Mouse (Mus musculus) lung, adult 2 months (tissue): Measurements from ENCODE around the gene Gpr33. TPM values are rescaled to one million over a fixed set of nuclear protein-coding genes. Genes with fewer than 3 reads are reported as not detected.
A peak's percentile ranks its signal among the peaks of the same experiment; 100 is the strongest.

Experiments
- DNase-seq: peaks from one replicate; pipeline ENCODE4 v3.0.0; 2022
- H3K4me1 ChIP-seq: fragments of 200-500 bp; 2 replicates; pipeline ENCODE4 v1.6.1; 2011; ENCODE audit warnings: low read length; ENCODE audit not compliant: control insufficient read depth, insufficient read depth
- H3K4me3 ChIP-seq: fragments of 200-500 bp; replicated peaks from 2 replicates; pipeline ENCODE3; 2011; ENCODE audit warnings: low read depth, mild to moderate bottlenecking, control low read depth, low read length; ENCODE audit errors: extremely low read depth
- CTCF ChIP-seq: fragments of 200-500 bp; IDR thresholded peaks from 2 replicates; pipeline ENCODE4 v1.5.1; 2011; ENCODE audit warnings: mild to moderate bottlenecking, low read length, control low read depth; ENCODE audit not compliant: insufficient read depth
- POLR2A ChIP-seq: fragments of 200-500 bp; IDR thresholded peaks from 2 replicates; pipeline ENCODE4 v1.6.1; 2011; ENCODE audit warnings: low read depth, mild to moderate bottlenecking, control low read depth, low read length, borderline replicate concordance; ENCODE audit errors: extremely low read depth
- WGBS: fragments of 180-500 bp; shearing (Covaris S2); methylation state at CpG from one replicate; pipeline ENCODE4 v1.1.7; 2018; 5-methylcytosine and 5-hydroxymethylcytosine counted together
- polyA plus RNA-seq: library from polyadenylated mRNA; depleted of rRNA; stranded (reverse); fragments of >200 nt; gene quantifications from 2 replicates; pipeline ENCODE4 v1.2.3, GENCODE M21; 2012; rRNA removed

Gpr33 gene
- polyA plus RNA-seq, result 0.40 and 0.62 TPM in 2 replicates

DNA sequence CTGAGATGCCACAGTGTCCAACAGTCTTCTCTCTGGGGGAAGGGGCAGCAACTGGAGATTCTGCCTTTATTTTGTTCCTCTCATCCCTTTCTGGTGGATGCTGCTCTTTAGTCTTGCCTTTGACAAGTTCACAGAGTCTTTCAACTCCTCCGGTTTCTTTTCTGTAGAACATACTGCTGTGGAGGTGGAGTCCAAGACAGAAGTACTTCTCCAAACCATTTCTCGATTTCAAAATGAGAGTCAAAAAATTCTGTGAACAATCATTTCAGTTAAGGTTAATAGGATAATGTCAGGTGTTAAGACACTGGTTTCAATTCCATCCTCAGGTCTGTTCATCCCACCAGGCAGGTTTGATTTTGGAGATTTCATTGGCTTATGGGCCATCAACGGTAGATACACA is at the start of gene Gpr33:
Gene Gpr33 (minus strand): TSS at position 101 of the 400 bp plus-strand sequence.
- DNase-seq, result no peak
- Histone ChIP-seq H3K4me1 (no peaks in the 10 kb centered on the region), H3K4me3 (no peak within 1 kb of the TSS)
- WGBS, result 88% methylated on average over 3 of the region's 3 CpGs
- no peak for TF ChIP-seq CTCF
- no peak for TF ChIP-seq POLR2A

DNA sequence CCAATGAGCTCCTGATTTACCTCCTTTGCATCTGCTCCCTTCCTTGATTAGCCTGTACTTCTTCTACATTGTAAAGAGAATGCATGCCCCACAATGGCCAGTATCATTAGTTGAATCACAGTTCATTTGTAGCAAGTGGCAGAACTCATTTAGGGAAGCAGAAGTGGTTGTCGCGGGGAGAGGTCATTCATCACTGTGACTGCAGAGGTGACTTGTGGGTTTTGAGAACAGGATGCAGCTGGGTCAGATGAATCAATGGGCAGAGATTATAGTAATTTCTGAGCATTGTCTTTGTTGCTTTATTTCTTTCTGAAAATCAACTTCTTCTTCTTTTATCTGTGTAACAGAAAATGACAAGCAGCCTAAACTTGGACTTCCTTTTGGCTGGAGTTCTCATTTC is 21.5 kb upstream of the Gpr33 start:
- 27% methylated on average over 2 of the region's 2 CpGs for WGBS
- Histone ChIP-seq H3K4me3 (no peak overlapping the region), H3K4me1 (no peaks in the 10 kb centered on the region)
- no peak for DNase-seq
- TF ChIP-seq CTCF, result no peak
- TF ChIP-seq POLR2A, result no peak

DNA sequence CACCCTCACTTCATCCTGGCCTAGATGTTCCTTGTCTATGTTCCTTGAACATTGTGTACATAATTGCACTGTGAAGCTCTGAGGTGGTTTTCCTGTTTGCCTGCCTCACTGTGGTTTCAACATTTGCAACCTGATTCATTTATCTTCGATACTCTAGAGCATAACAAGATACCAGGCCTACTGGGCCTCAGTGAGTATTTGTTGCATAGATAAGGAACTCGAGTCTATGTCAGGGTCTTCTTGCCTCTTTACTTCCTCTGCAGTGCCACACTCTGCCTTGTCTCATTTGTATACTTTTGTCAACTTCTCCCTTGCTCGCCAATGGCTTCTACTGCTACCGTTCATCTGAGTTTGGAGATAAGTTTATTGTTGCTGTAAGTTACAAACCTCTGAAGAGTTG is 18.5 kb upstream of the Gpr33 start:
- Histone ChIP-seq H3K4me1 (no peaks in the 10 kb centered on the region), H3K4me3 (no peak overlapping the region)
- TF ChIP-seq POLR2A, result no peak
- TF ChIP-seq CTCF, result no peak
- WGBS, result 60% methylated on average over 4 of the region's 4 CpGs
- no peak for DNase-seq

DNA sequence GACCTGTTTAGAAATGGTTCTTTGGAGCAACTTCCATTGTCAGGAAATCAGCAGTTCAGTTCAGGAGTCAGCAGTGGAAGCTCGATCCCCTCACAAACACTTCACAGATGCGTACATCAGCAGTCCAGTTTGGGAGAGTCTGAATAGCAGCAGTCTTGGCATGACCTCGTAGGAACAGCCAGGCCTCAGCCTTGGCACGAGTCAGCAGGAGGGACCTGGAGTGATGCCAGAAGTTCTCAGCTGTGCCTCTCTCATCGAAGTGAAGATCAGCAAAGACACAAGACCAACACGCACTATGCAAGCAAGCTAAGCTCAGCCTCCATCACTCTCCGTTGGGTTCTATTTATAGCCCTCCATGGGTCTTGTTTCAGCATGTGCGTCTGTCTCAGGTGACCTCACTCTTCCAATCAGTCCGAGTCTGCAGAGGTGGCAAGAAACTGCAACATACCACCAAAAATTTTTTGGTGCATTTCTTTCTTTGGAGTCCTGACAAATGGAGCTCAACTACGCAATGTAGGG is 15.0 kb upstream of the Gpr33 start:
- TF ChIP-seq POLR2A, result no peak
- TF ChIP-seq CTCF, result no peak
- 39% methylated on average over 10 of the region's 10 CpGs for WGBS
- no peak for DNase-seq
- Histone ChIP-seq H3K4me1 (no peaks in the 10 kb centered on the region), H3K4me3 (no peak overlapping the region)

DNA sequence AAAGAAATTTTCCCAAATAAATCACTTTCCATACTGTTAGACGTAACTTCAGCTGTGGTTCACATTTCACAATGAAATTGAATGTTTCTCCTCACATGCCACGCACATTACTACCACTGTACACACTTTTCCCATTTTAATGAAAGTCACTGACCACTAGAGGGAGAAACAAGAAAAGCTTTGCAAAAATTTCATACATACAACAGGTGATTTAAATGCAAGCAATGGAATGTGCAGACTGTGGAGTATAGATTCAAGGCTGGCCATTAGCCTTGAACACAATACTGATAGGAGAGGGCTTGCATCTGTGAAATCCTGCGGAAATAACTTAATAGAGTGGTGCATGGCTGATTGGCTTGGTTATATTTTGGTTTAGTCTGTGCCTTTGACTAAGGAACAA is 10.5 kb upstream of the Gpr33 start:
- WGBS, result 38% methylated on average over 3 of the region's 3 CpGs
- no peak for DNase-seq
- TF ChIP-seq CTCF (peak; percentile 20; the same call in 1 of the 2 replicates), POLR2A (no peak)
- Histone ChIP-seq H3K4me1 (no peaks in the 10 kb centered on the region), H3K4me3 (no peak overlapping the region)

DNA sequence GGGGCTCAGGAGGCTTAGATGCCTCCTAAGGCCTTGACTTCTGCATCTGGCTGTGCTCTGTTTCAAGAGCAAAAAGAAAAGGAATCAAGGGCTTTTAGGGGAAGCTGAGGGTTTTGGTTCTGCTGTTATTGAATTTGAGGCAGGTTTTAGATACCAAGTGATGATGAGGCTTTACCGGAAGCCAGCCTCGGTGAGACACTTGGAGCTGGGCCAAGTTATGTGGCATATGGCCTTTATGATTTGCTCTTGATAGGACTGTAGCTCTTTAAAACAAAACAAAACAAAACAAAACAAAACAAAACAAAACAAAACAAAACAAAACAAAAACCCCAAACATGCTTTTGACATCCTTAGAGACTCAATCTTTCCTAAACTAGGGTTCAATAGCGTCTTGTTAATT is 7.1 kb upstream of the Gpr33 start:
- Histone ChIP-seq H3K4me3 (no peak overlapping the region), H3K4me1 (no peaks in the 10 kb centered on the region)
- no peak for DNase-seq
- no peak for TF ChIP-seq POLR2A
- no peak for TF ChIP-seq CTCF
- WGBS, result 60% methylated on average over 3 of the region's 3 CpGs

DNA sequence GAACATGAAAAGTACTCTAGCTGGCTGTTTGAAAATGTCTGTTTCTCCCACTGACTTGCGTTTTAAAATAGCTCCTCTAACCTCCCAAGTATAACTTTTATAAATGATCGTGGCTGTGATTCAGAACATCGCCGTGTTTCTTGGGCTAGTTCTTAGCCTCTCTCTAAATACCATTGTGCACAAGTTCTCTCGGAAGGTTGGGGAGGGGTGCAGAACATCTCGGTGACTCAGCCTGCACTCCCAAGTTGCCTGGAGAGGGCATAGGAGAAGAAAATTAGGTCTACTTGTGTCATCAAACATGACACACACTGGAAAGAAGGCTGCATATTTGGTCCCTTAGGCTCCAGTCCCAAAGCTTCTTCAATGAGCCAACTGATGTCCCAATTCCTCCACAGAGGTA is 4.4 kb upstream of the Gpr33 start:
- H3K4me1 ChIP-seq, result no peaks in the 10 kb centered on the region
- WGBS, result 84% methylated on average over 6 of the region's 6 CpGs
- DNase-seq, result no peak
- TF ChIP-seq POLR2A (no peak), CTCF (no peak)
- no peak overlapping the region for H3K4me3 ChIP-seq

DNA sequence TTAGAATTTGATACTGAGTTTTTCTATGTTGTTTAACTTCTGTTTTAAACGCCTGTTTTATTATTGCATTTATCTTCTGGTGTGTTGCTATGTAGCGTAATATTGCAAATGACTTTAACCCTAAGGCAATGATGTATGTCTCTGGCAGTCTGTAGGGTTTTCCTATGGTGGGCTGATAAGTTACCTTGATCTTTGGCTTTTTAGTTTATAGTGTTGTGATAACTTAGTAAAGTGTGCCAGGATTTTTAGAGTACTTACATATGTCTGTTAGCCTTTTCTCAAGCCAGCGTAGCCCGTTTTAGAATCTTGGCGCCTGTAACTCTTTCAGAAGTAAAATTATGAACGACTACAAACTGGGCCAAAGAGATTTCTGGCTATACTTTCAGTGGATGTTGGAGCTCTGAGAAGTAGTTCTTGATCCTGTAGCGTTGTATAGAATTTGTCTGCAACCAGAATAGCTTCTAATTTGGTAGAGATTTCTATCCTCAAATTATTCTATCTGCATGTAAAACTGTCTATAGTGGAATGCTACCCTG is 13.3 kb downstream of the Gpr33 start:
- Histone ChIP-seq H3K4me3 (no peak overlapping the region), H3K4me1 (no peaks in the 10 kb centered on the region)
- WGBS, result 69% methylated on average over 7 of the region's 7 CpGs
- DNase-seq, result no peak
- TF ChIP-seq POLR2A (no peak), CTCF (no peak)

DNA sequence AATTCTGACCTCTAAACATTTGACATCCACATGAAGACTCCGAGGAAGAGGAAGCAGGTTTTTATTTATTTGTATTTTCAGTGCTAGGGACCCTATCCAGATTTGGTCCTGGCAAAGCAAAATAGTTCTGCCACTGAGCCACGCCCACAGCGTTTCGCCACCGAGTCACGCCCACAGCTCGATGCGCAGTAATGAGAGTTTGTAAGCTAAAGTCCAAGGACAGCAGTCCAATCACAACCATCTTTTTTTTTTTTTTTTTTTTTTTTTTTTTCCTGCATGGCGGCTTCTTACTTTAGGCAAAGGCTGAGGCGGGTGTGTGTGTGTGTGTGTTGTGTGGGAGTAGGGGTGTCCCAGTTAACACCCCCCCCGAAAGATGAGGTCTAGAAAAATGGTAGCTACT is 13.8 kb downstream of the Gpr33 start:
- 55% methylated on average over 11 of the region's 11 CpGs for WGBS
- H3K4me3 ChIP-seq, result no peak overlapping the region
- no peak for DNase-seq
- H3K4me1 ChIP-seq, result no peaks in the 10 kb centered on the region
- TF ChIP-seq POLR2A (no peak), CTCF (no peak)

DNA sequence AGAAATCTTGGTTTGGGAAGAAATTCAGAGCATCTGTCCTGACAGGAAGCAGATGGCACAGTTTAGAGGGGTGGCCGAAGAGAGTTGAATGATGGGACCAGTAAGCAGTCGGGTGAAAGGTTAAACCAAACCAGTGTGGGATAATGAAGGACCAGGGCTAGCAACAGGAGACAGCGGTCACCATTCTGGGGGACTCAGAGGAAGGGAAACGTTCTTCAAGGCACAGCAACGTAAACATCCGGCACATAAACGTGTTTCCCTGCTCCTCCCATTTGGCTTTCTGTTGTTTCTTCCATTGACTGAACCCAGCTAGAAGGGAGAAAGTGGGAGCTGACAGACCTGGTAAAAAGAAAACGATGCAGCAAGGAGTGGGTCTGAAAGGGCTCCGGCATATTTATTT is 14.6 kb downstream of the Gpr33 start:
- Histone ChIP-seq H3K4me3 (no peak overlapping the region), H3K4me1 (no peaks in the 10 kb centered on the region)
- TF ChIP-seq CTCF (no peak), POLR2A (no peak)
- WGBS, result 18% methylated on average over 9 of the region's 9 CpGs
- DNase-seq, result no peak
